Mouse (Mus musculus) stomach, embryonic 14.5 days (tissue): Measurements from ENCODE around the gene Msh6. TPM values are rescaled to one million over a fixed set of nuclear protein-coding genes. Genes with fewer than 3 reads are reported as not detected.
"Not testable (repeated sequence)": the region's sequence is repeated elsewhere in the genome, so short reads cannot be mapped to it uniquely, and the experiment has no call there.

Source experiments
- ATAC-seq: fragments of 200-750 bp; cut with Nextera tagmentation; 2 replicates; pipeline ENCODE4 v1.8.0; 2017; ENCODE audit warnings: low read depth, moderate TSS enrichment; ENCODE audit not compliant: insufficient number of reproducible peaks, insufficient read depth, low FRiP score
- H3K27ac ChIP-seq: fragments of 300-500 bp; sonication (generic); 2 replicates; pipeline ENCODE4 v1.5.1; 2014; ENCODE audit warnings: mild to moderate bottlenecking, low read length, moderate library complexity, mixed read lengths
- H3K27me3 ChIP-seq: fragments of 300-500 bp; sonication (generic); 2 replicates; pipeline ENCODE4 v1.6.1; 2014; ENCODE audit warnings: low read length, control low read depth, mixed read lengths; ENCODE audit not compliant: control insufficient read depth, insufficient read depth
- H3K36me3 ChIP-seq: fragments of 300-500 bp; sonication (generic); 2 replicates; pipeline ENCODE4 v1.6.1; 2014; ENCODE audit warnings: mild to moderate bottlenecking, control low read depth, low read length, moderate library complexity, mixed read lengths; ENCODE audit not compliant: control insufficient read depth, insufficient read depth
- H3K4me1 ChIP-seq: fragments of 300-500 bp; sonication (generic); 2 replicates; pipeline ENCODE4 v1.6.1; 2014; ENCODE audit warnings: low read length, control low read depth, mixed read lengths; ENCODE audit not compliant: control insufficient read depth, insufficient read depth
- H3K4me2 ChIP-seq: fragments of 300-500 bp; sonication (generic); replicated peaks from 2 replicates; pipeline ENCODE4 v1.6.1; 2014; ENCODE audit warnings: low read depth, low read length, control low read depth
- H3K4me3 ChIP-seq: fragments of 300-500 bp; sonication (generic); 2 replicates; pipeline ENCODE4 v1.5.1; 2014; ENCODE audit warnings: low read depth, low read length, control low read depth
- H3K9ac ChIP-seq: fragments of 300-500 bp; sonication (generic); replicated peaks from 2 replicates; pipeline ENCODE4 v1.6.1; 2014; ENCODE audit warnings: low read depth, mild to moderate bottlenecking, control low read depth, low read length, moderate library complexity, mixed read lengths
- H3K9me3 ChIP-seq: fragments of 300-500 bp; sonication (generic); 2 replicates; pipeline ENCODE4 v1.6.1; 2016; ENCODE audit warnings: low read depth, low read length, control low read depth; ENCODE audit not compliant: control insufficient read depth
- WGBS: fragments of 180-500 bp; shearing (Covaris S2); extraction: QIAGEN DNeasy Blood & Tissue Kit; methylation state at CpG from one replicate; pipeline ENCODE4 v1.1.7; 2014; 5-methylcytosine and 5-hydroxymethylcytosine counted together
- polyA plus RNA-seq: library from polyadenylated mRNA; unstranded; fragments of >200 nt; fragmentation: Nextera tagmentation; extraction: Ambion mirVana; gene quantifications from 2 replicates; pipeline ENCODE4 v1.2.1, GENCODE M21; 2014

Gene Msh6
- polyA plus RNA-seq, 1 experiment from 2014 or later = 50.6 TPM

- Histone ChIP-seq H3K27me3 (no peaks in the 10 kb centered on the region), H3K4me1 (peaks cover 3% of the 10 kb centered on the region; the same call in 1 of the 2 replicates), H3K27ac (peak overlapping the region; percentile 91), H3K4me3 (peak overlapping the region; percentile 96), H3K9me3 (no peaks in the 10 kb centered on the region), H3K4me2 (peak overlapping the region; percentile 68), H3K36me3 (peaks cover 4% of the 10 kb centered on the region; the same call in 1 of the 2 replicates), H3K9ac (peak overlapping the region; percentile 84)
- ATAC-seq = peak; percentile 64
- under 1% methylated on average over 65 of the region's 68 CpGs for WGBS
Observed at GRCm38 (mm10) chr17:87975229-87975853, 479 bp downstream of the Msh6 start.

DNA sequence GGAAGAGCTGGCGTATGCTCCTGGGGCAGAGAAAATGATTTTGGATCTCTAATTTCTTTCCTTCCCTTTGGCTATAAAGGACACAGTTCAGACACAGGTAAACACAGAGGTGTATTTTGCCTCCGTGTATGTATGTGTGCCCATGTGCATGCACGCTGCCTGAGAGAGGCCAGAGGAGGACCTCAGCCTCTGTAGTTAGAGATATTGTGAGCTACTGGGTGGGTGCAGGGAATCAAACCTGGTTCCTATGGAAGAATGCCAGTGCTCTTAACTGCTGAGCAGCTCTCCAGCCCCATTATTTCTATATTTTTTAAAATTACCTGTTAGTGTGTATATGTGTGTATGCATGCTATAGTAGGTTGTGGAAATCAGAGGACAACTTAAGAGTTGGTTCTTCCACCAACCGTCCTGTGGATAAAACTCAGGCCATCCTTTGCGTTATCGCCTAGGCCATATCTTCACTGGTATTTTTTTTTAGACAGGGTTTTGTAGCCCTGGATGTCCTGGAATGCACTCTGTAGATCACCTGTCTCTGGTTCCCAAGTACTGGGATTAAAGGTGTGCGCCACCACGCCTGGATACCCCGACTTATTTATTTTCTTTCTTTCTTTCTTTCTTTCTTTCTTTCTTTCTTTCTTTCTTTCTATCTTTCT, 1.4 kb downstream of the Msh6 start:
- Histone ChIP-seq H3K4me1 (peaks cover 3% of the 10 kb centered on the region; the same call in 1 of the 2 replicates), H3K27ac (no peak overlapping the region), H3K4me2 (peak overlapping the region; percentile 68), H3K27me3 (no peaks in the 10 kb centered on the region), H3K9ac (peak overlapping the region; percentile 84), H3K9me3 (no peaks in the 10 kb centered on the region), H3K4me3 (peak overlapping the region; percentile 96), H3K36me3 (peaks cover 9% of the 10 kb centered on the region; the same call in 1 of the 2 replicates)
- no peak for ATAC-seq
- WGBS = 64% methylated on average over 9 of the region's 9 CpGs

DNA sequence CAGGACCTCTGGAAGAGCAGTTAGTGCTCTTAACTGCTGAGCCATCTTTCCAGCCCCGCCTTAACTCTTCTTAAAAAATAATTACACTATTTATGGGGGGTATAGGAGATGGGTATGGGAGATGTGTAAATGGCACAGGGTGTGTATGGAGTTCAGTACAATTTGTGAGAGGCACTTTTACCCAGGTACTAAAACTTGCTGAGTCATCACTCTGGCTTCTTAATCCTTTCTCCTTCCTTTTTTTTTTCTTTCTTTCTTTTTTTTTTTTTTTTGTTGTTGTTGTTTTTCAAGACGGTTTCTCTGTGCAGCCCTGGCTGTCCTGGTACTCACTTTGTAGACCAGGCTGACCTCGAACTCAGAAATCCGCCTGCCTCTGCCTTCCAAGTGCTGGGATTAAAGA, 2.1 kb downstream of the Msh6 start:
- not testable (repeated sequence) for H3K4me1 ChIP-seq, H3K4me2 ChIP-seq, ATAC-seq, H3K9ac ChIP-seq, H3K27me3 ChIP-seq, H3K4me3 ChIP-seq, H3K27ac ChIP-seq, H3K9me3 ChIP-seq
- H3K36me3 ChIP-seq = peaks cover 12% of the 10 kb centered on the region; the same call in 1 of the 2 replicates
- WGBS = 89% methylated on average over 4 of the region's 4 CpGs

DNA sequence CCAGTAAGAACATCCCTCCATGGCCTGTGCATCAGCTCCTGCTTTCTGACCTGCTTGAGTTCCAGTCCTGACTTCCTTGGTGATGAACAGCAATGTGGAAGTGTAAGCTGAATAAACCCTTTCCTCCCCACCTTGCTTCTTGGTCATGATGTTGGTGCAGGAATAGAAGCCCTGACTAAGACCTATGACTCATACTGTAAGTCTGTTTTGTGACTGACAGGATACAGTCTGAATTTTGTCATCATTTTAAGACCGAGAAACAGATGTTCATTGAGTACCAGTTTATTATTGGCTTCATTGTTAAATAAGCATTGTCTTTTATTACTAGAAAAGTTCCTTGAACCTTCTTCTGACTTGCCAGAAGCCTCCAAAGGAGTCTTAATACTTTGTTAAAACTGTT, 4.8 kb downstream of the Msh6 start:
- H3K9ac ChIP-seq, ATAC-seq, H3K27ac ChIP-seq, H3K9me3 ChIP-seq, H3K27me3 ChIP-seq, H3K4me2 ChIP-seq, H3K4me3 ChIP-seq, H3K4me1 ChIP-seq: not testable (repeated sequence)
- peaks cover 31% of the 10 kb centered on the region for H3K36me3 ChIP-seq
- 82% methylated on average over 1 of the region's 1 CpGs for WGBS

DNA sequence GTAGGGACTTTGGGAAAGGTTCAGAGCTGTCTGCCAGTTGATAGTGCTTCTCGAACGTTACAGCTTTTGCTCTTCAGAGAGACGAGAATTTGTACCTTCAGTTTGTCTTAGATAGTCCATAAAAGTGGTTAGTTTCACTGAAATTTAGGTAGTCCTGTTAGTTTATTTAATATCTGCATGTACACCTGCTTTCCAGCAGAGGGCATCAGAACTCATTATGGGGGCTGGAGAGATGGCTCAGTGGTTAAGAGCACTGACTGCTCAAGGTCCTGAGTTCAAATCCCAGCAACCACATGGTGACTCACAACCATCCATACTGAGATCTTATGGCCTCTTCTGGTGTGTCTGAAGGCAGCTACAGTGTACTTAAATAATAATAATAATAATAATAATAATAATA, 7.2 kb downstream of the Msh6 start:
- Histone ChIP-seq H3K9ac (no peak overlapping the region), H3K27ac (no peak overlapping the region), H3K27me3 (no peaks in the 10 kb centered on the region), H3K4me1 (no peaks in the 10 kb centered on the region), H3K9me3 (no peaks in the 10 kb centered on the region), H3K4me3 (no peak overlapping the region), H3K36me3 (peaks cover 46% of the 10 kb centered on the region), H3K4me2 (no peak overlapping the region)
- WGBS = 88% methylated on average over 3 of the region's 3 CpGs
- ATAC-seq = no peak

DNA sequence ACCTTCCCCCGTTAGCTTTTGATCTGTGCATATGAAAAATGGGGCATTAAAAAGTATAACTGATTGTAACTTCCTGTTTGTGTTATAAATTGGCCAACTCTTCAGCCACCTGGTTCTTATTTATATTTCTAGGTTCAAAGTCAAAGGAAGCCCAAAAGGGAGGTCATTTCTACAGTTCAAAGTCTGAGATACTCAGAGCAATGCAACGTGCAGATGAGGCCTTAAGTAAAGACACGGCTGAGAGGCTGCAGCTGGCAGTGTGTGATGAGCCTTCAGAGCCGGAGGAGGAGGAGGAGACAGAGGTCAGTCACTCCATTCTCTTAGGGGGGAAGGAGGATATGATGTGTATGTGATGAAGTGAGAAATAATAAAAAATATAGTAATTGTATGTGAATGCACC, 8.5 kb downstream of the Msh6 start:
- Histone ChIP-seq H3K4me1 (no peaks in the 10 kb centered on the region), H3K27ac (no peak overlapping the region), H3K4me3 (no peak overlapping the region), H3K27me3 (no peaks in the 10 kb centered on the region), H3K9me3 (no peaks in the 10 kb centered on the region), H3K36me3 (peaks cover 53% of the 10 kb centered on the region), H3K4me2 (no peak overlapping the region), H3K9ac (no peak overlapping the region)
- ATAC-seq = no peak
- WGBS = 51% methylated on average over 4 of the region's 4 CpGs

DNA sequence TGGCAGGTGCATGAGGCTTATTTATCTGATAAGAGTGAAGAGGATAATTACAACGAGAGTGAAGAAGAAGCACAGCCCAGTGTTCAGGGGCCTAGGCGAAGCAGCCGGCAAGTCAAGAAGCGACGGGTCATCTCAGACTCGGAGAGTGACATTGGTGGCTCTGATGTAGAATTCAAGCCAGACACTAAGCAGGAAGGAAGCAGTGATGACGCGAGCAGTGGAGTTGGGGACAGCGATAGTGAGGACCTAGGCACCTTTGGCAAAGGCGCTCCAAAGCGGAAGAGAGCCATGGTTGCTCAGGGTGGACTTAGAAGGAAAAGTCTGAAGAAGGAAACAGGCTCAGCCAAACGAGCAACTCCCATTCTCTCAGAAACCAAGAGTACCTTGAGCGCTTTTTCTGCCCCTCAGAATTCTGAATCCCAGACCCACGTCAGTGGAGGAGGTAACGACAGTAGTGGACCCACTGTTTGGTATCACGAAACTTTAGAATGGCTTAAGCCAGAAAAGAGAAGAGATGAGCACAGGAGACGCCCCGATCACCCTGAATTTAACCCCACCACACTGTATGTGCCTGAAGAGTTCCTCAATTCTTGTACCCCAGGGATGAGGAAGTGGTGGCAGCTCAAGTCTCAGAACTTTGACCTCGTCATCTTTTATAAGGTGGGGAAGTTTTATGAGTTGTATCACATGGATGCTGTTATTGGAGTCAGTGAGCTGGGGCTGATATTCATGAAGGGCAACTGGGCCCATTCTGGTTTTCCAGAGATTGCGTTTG, 9.8 kb downstream of the Msh6 start:
- H3K27me3 ChIP-seq = no peaks in the 10 kb centered on the region
- WGBS = 90% methylated on average over 20 of the region's 20 CpGs
- no peak overlapping the region for H3K9ac ChIP-seq
- H3K4me2 ChIP-seq = no peak overlapping the region
- H3K9me3 ChIP-seq = no peaks in the 10 kb centered on the region
- no peak overlapping the region for H3K4me3 ChIP-seq
- no peaks in the 10 kb centered on the region for H3K4me1 ChIP-seq
- no peak for ATAC-seq
- H3K27ac ChIP-seq = no peak overlapping the region
- peaks cover 66% of the 10 kb centered on the region for H3K36me3 ChIP-seq

GRCm38 (mm10) chr17:87985916-87986315, 11.1 kb downstream of the Msh6 start:
- peaks cover 69% of the 10 kb centered on the region for H3K36me3 ChIP-seq
- no peaks in the 10 kb centered on the region for H3K27me3 ChIP-seq
- no peak overlapping the region for H3K27ac ChIP-seq
- H3K9ac ChIP-seq = no peak overlapping the region
- ATAC-seq = no peak; the same call in 1 of the 2 replicates
- no peaks in the 10 kb centered on the region for H3K4me1 ChIP-seq
- no peaks in the 10 kb centered on the region for H3K9me3 ChIP-seq
- 83% methylated on average over 8 of the region's 8 CpGs for whole genome bisulfite sequencing
- no peak overlapping the region for H3K4me2 ChIP-seq
- H3K4me3 ChIP-seq = no peak overlapping the region
